Mouse (Mus musculus): ENCODE data around the gene Tmem40. TPM values are rescaled to one million over a fixed set of nuclear protein-coding genes. Genes with fewer than 3 reads are reported as not detected.

Gene Tmem40
- total and polyA plus RNA-seq, 2 experiments from 2014 or later = 0.68 to 2.5 TPM

DNA sequence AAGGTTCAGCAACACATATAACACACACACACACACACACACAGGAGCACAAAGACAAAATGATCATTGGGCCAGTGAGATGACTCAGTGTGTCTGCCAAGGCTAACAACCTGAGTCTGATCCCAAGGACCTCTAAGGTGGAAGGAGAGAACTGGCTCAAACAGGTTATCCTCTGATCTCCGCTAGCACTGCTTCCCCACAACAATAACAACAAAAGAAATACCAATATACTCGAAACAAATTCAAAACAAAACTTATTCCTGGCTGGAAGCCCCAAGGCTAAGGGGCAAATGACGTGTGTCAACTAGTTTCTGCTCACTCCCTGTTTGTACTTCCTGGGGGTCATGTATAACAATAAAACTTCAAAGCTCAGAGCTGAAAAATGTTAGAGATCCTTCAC, 74.5 kb downstream of the Tmem40 start:
- Histone ChIP-seq H3K27ac (no peak overlapping the region), H3K4me3 (ENCODE audit: low read length) (no peak overlapping the region), H3K4me1 (ENCODE audit: insufficient read depth, low read length) (no peaks in the 10 kb centered on the region), H3K4me2 (ENCODE audit: low read depth, low read length) (no peak overlapping the region), H3K9ac (replicated peaks; ENCODE audit: low read length) (no peak overlapping the region), H3K27me3 (ENCODE audit: insufficient read depth, low read length) (no peaks in the 10 kb centered on the region), H3K36me3 (ENCODE audit: insufficient read depth, low read length) (no peaks in the 10 kb centered on the region), H3K9me3 (ENCODE audit: low read length) (0 out of 2 replicates have a peak, but pooled peaks cover 5% of the 10 kb centered on the region)
- no peak for TF ChIP-seq CTCF (IDR thresholded peaks at IDR 0.05; ENCODE audit: low read depth)
- 72% methylated on average over 3 of the region's 3 CpGs for WGBS
- no peak for DNase-seq (ENCODE audit: low spot score)
- no peak for ATAC-seq

DNA sequence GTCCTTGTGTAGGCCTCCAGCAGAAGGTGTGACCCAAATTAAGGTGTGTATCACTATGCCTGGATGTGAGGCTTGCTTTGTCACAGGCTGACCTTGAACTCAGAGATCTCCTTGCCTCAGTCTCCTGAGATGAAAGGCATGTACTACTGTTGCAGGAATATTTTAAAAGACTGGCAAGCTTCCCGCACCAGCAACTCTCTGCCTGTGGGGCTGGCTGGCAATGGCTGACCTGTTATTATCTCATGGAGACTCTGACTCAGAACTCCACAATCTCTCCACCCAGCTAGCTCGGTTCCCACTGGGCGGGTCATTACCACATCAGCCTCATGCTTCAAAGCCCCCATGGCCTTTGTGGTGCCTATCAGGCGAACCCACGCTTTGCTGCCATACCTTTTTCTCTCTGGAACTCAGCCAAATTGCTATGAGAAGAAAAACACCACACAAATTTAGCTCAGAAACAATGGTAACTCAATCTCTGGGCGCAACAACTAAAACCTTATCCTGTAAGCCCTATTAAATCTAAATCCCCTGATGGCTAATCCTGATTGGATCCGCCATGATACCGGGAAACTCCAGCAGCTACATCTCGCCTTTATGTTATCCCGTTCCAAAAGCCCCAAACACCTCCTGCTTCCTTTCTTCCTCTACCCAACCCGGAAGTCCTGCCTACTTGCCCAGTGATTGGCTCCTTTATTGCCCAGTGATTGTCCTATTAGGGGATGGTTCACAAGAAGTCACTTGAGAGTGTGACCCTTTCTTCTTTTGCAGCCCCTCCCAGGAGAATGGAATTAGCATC, 77.2 kb downstream of the Tmem40 start:
- H3K4me2 ChIP-seq (ENCODE audit: low read depth, low read length) = no peak overlapping the region

DNA sequence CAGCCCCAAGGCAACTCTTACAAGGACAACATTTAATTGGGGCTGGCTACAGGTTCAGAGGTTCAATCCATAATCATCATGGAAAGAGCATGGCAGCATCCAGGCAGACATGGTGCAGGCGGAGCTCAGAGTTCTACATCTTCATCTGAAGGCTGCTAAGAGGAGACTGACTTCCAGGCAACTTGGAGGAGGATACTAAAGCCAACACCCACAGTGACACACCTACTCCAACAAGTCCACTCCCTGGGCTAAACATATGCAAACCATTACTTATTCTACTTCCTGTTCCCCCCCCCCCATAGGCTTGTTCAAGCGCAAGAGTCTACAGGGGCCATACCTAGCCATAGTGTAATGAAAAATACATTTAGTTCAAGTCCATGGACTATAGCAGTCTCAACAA, 77.9 kb downstream of the Tmem40 start:
- ATAC-seq (no peak), DNase-seq (ENCODE audit: low spot score) (no peak)
- H3K4me2 ChIP-seq (ENCODE audit: low read depth, low read length) = no peak overlapping the region
- no peaks in the 10 kb centered on the region for H3K27me3 ChIP-seq (ENCODE audit: insufficient read depth, low read length)
- H3K4me1 ChIP-seq (ENCODE audit: insufficient read depth, low read length) = no peaks in the 10 kb centered on the region
- H3K36me3 ChIP-seq (ENCODE audit: insufficient read depth, low read length) = no peaks in the 10 kb centered on the region
- H3K9ac ChIP-seq (replicated peaks; ENCODE audit: low read length) = no peak overlapping the region
- 0 out of 2 replicates have a peak, but pooled peaks cover 5% of the 10 kb centered on the region for H3K9me3 ChIP-seq (ENCODE audit: low read length)
- no peak for TF ChIP-seq CTCF (IDR thresholded peaks at IDR 0.05; ENCODE audit: low read depth)
- no peak overlapping the region for H3K27ac ChIP-seq
- no peak overlapping the region for H3K4me3 ChIP-seq (ENCODE audit: low read length)
- WGBS = 99% methylated on average over 2 of the region's 2 CpGs

More for the DNA sequence above, 77.2 kb downstream of the Tmem40 start:
- Histone ChIP-seq H3K27me3 (ENCODE audit: insufficient read depth, low read length) (no peaks in the 10 kb centered on the region), H3K36me3 (ENCODE audit: insufficient read depth, low read length) (no peaks in the 10 kb centered on the region), H3K4me3 (ENCODE audit: low read length) (no peak overlapping the region), H3K9me3 (ENCODE audit: low read length) (0 out of 2 replicates have a peak, but pooled peaks cover 5% of the 10 kb centered on the region), H3K4me1 (ENCODE audit: insufficient read depth, low read length) (no peaks in the 10 kb centered on the region), H3K27ac (no peak overlapping the region), H3K9ac (replicated peaks; ENCODE audit: low read length) (no peak overlapping the region)
- no peak for ATAC-seq
- no peak for TF ChIP-seq CTCF (IDR thresholded peaks at IDR 0.05; ENCODE audit: low read depth)
- 55% methylated on average over 11 of the region's 11 CpGs for WGBS
- no peak for DNase-seq (ENCODE audit: low spot score)

DNA sequence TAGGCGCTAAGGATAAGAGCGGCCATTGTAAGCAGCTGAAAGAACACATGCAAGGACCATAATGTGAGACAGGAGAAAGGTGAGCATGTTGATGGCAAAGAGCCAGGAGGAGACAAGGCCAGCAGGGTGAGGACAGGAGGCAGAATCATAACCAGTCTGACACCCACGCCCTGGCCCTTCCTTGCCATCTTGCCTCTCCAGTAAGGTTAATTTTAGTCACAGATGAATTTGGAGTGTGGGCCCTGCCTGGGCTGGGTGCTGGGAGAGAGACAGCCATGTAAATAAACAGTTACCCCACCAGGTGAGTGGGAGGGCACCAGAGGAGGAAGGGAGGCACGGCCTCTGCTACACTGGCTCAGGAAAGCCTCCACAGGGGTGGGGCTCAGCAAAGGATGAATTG, 81.1 kb downstream of the Tmem40 start:
- no peak for ATAC-seq
- Histone ChIP-seq H3K9me3 (ENCODE audit: low read length) (no peaks in the 10 kb centered on the region), H3K27me3 (ENCODE audit: insufficient read depth, low read length) (no peaks in the 10 kb centered on the region), H3K4me2 (ENCODE audit: low read depth, low read length) (no peak overlapping the region), H3K4me1 (ENCODE audit: insufficient read depth, low read length) (no peaks in the 10 kb centered on the region), H3K4me3 (ENCODE audit: low read length) (no peak overlapping the region), H3K27ac (no peak overlapping the region), H3K36me3 (ENCODE audit: insufficient read depth, low read length) (no peaks in the 10 kb centered on the region), H3K9ac (replicated peaks; ENCODE audit: low read length) (no peak overlapping the region)
- DNase-seq (ENCODE audit: low spot score) = no peak
- TF ChIP-seq CTCF (IDR thresholded peaks at IDR 0.05; ENCODE audit: low read depth) = no peak
- 77% methylated on average over 4 of the region's 4 CpGs for WGBS

Small RNAs within 50 kb of the gene (microRNA-seq; reads per million reads assigned to microRNA genes)
- gene Mir7660 = 0.35 to 0.36 reads per million in 2 experiments

Other genes starting within 250 kb of the Tmem40 start
- gene Tsen2, start 217.7 kb downstream of the Tmem40 start, total RNA-seq (2014; rRNA removed) = 18.3 and 19.2 TPM in 2 replicates
- gene Tsen2, start 217.7 kb downstream of the Tmem40 start, polyA plus RNA-seq (2015; fragmentation: Nextera tagmentation; extraction: Ambion mirVana) = 22.7 and 25.9 TPM in 2 replicates
- gene Mkrn2os, start 169.8 kb downstream of the Tmem40 start, total RNA-seq (2014; rRNA removed) = not detected in 2 replicates
- gene Mkrn2os, start 169.8 kb downstream of the Tmem40 start, polyA plus RNA-seq (2015; fragmentation: Nextera tagmentation; extraction: Ambion mirVana) = 0.32 and 0.39 TPM in 2 replicates
- gene Mkrn2, start 160.5 kb downstream of the Tmem40 start, total RNA-seq (2014; rRNA removed) = 25.2 and 29.4 TPM in 2 replicates
- 37.4 and 40.6 TPM in 2 replicates for gene Mkrn2, start 160.5 kb downstream of the Tmem40 start, polyA plus RNA-seq (2015; fragmentation: Nextera tagmentation; extraction: Ambion mirVana)
- gene Raf1, start 85.8 kb downstream of the Tmem40 start, total RNA-seq (2014; rRNA removed) = 204 and 218 TPM in 2 replicates
- 86.1 and 90.5 TPM in 2 replicates for gene Raf1, start 85.8 kb downstream of the Tmem40 start, polyA plus RNA-seq (2015; fragmentation: Nextera tagmentation; extraction: Ambion mirVana)
- 10.5 and 12.5 TPM in 2 replicates for gene Cand2, start 12.1 kb upstream of the Tmem40 start, total RNA-seq (2014; rRNA removed)
- gene Cand2, start 12.1 kb upstream of the Tmem40 start, polyA plus RNA-seq (2015; fragmentation: Nextera tagmentation; extraction: Ambion mirVana) = 4.5 and 5.5 TPM in 2 replicates
- gene Rpl32, start 46.3 kb upstream of the Tmem40 start, total RNA-seq (2014; rRNA removed) = 790 and 802 TPM in 2 replicates
- gene Rpl32, start 46.3 kb upstream of the Tmem40 start, polyA plus RNA-seq (2015; fragmentation: Nextera tagmentation; extraction: Ambion mirVana) = 1,119 and 1,169 TPM in 2 replicates
- gene Efcab12, start 76.0 kb upstream of the Tmem40 start, total RNA-seq (2014; rRNA removed) = 1.8 and 2.4 TPM in 2 replicates
- gene Efcab12, start 76.0 kb upstream of the Tmem40 start, polyA plus RNA-seq (2015; fragmentation: Nextera tagmentation; extraction: Ambion mirVana) = 1.6 and 2.0 TPM in 2 replicates
- 2.9 and 3.8 TPM in 2 replicates for gene Mbd4, start 91.0 kb upstream of the Tmem40 start, total RNA-seq (2014; rRNA removed)
- 5.6 and 6.5 TPM in 2 replicates for gene Mbd4, start 91.0 kb upstream of the Tmem40 start, polyA plus RNA-seq (2015; fragmentation: Nextera tagmentation; extraction: Ambion mirVana)
- gene Ift122, start 91.1 kb upstream of the Tmem40 start, total RNA-seq (2014; rRNA removed) = 29.3 and 29.4 TPM in 2 replicates
- gene Ift122, start 91.1 kb upstream of the Tmem40 start, polyA plus RNA-seq (2015; fragmentation: Nextera tagmentation; extraction: Ambion mirVana) = 19.2 and 19.7 TPM in 2 replicates
- gene Rho, start 169.3 kb upstream of the Tmem40 start, total RNA-seq (2014; rRNA removed) = 0.37 and 1.1 TPM in 2 replicates
- gene Rho, start 169.3 kb upstream of the Tmem40 start, polyA plus RNA-seq (2015; fragmentation: Nextera tagmentation; extraction: Ambion mirVana) = 0.08 and 0.09 TPM in 2 replicates
- 1.0 TPM in 1 of 2 replicates, not detected in the other for gene H1foo, start 182.5 kb upstream of the Tmem40 start, total RNA-seq (2014; rRNA removed)
- gene H1foo, start 182.5 kb upstream of the Tmem40 start, polyA plus RNA-seq (2015; fragmentation: Nextera tagmentation; extraction: Ambion mirVana) = not detected in 2 replicates
- gene Plxnd1, start 232.6 kb upstream of the Tmem40 start, total RNA-seq (2014; rRNA removed) = 31.2 and 36.1 TPM in 2 replicates
- gene Plxnd1, start 232.6 kb upstream of the Tmem40 start, polyA plus RNA-seq (2015; fragmentation: Nextera tagmentation; extraction: Ambion mirVana) = 6.1 and 8.2 TPM in 2 replicates